In genomic region chr7:16476600-16476989, GRCm38 (mm10) we compare ENCODE assay signal across 8 mouse cellular contexts. TPM values are rescaled to one million over a fixed set of nuclear protein-coding genes. Genes with fewer than 3 reads are reported as not detected.
DNase-seq lines count a peak whose midpoint lies in the region; ATAC-seq lines count a peak whose summit lies in the region.

No protein-coding gene starts in this region.

- H3K4me3 ChIP-seq in neural tube, embryonic 11.5 days (ENCODE audit: low read depth, low read length) = peak overlapping the region; percentile 28
- peak overlapping the region; percentile 34 for H3K4me3 ChIP-seq in forebrain, embryonic 16.5 days (replicated peaks; ENCODE audit: low read length)
- peak overlapping the region; percentile 29 for H3K4me3 ChIP-seq in limb, embryonic 15.5 days
- H3K4me3 ChIP-seq in stomach, embryonic 15.5 days (replicated peaks) = peak overlapping the region; percentile 34

- peaks cover 5% of the 10 kb centered on the region; the same call in 1 of the 2 replicates for H3K4me1 ChIP-seq in neural tube, embryonic 11.5 days (ENCODE audit: control insufficient read depth, insufficient read depth, low read length)
- H3K4me1 ChIP-seq in forebrain, embryonic 16.5 days (replicated peaks; ENCODE audit: control insufficient read depth, insufficient read depth, low read length) = peaks cover 26% of the 10 kb centered on the region
- peaks cover 26% of the 10 kb centered on the region for H3K4me1 ChIP-seq in limb, embryonic 15.5 days
- peaks cover 20% of the 10 kb centered on the region for H3K4me1 ChIP-seq in stomach, embryonic 15.5 days

- no peak for ATAC-seq in neural tube, embryonic 11.5 days (ENCODE audit: insufficient read depth, low FRiP score, low TSS enrichment)
- no peak for ATAC-seq in forebrain, embryonic 16.5 days
- ATAC-seq in limb, embryonic 15.5 days (ENCODE audit: insufficient number of reproducible peaks, low FRiP score, low TSS enrichment, low read depth) = no peak
- peak; percentile 53 for ATAC-seq in stomach, embryonic 15.5 days (ENCODE audit: insufficient read depth, low FRiP score, low read depth)

- 1% methylated on average over 34 of the region's 34 CpGs for WGBS in neural tube, embryonic 11.5 days
- WGBS in forebrain, embryonic 16.5 days = 2% methylated on average over 34 of the region's 34 CpGs
- WGBS in limb, embryonic 15.5 days = 2% methylated on average over 34 of the region's 34 CpGs
- 1% methylated on average over 33 of the region's 34 CpGs for WGBS in stomach, embryonic 15.5 days

- no peak overlapping the region for H3K27ac ChIP-seq in neural tube, embryonic 11.5 days (ENCODE audit: low read depth, low read length)
- H3K27ac ChIP-seq in forebrain, embryonic 16.5 days (ENCODE audit: low read length) = no peak overlapping the region
- no peak overlapping the region for H3K27ac ChIP-seq in limb, embryonic 15.5 days
- no peak overlapping the region for H3K27ac ChIP-seq in stomach, embryonic 15.5 days

- H3K27me3 ChIP-seq in neural tube, embryonic 11.5 days (ENCODE audit: control insufficient read depth, insufficient read depth, low read length) = peaks cover 57% of the 10 kb centered on the region
- H3K27me3 ChIP-seq in forebrain, embryonic 16.5 days (replicated peaks; ENCODE audit: control insufficient read depth, insufficient read depth, low read length) = peaks cover 51% of the 10 kb centered on the region
- H3K27me3 ChIP-seq in limb, embryonic 15.5 days = peaks cover 63% of the 10 kb centered on the region
- H3K27me3 ChIP-seq in stomach, embryonic 15.5 days (replicated peaks) = peaks cover 57% of the 10 kb centered on the region

- peak; percentile 54 for DNase-seq in neural tube, embryonic 11.5 days (ENCODE audit: low spot score)
- no peak for DNase-seq in neural tube, embryonic 10.5 days (ENCODE audit: extremely low spot score, low spot score)
- DNase-seq in layer of hippocampus, adult 9-11 months = no peak
- no peak for DNase-seq in cerebellum, postnatal 14 days
- no peak for DNase-seq in cerebellum, postnatal 36 days

- H3K4me2 ChIP-seq in neural tube, embryonic 11.5 days (ENCODE audit: low read depth) = peak overlapping the region; percentile 49
- H3K4me2 ChIP-seq in forebrain, embryonic 16.5 days (ENCODE audit: low read length) = peak overlapping the region; percentile 44
- peak overlapping the region; percentile 46 for H3K4me2 ChIP-seq in limb, embryonic 15.5 days
- peak overlapping the region; percentile 56 for H3K4me2 ChIP-seq in stomach, embryonic 15.5 days

- H3K36me3 ChIP-seq in neural tube, embryonic 11.5 days (ENCODE audit: control insufficient read depth, insufficient read depth, low read length) = no peaks in the 10 kb centered on the region
- no peaks in the 10 kb centered on the region for H3K36me3 ChIP-seq in forebrain, embryonic 16.5 days (ENCODE audit: control insufficient read depth, insufficient read depth)
- no peaks in the 10 kb centered on the region for H3K36me3 ChIP-seq in limb, embryonic 15.5 days
- no peaks in the 10 kb centered on the region for H3K36me3 ChIP-seq in stomach, embryonic 15.5 days

- no peak overlapping the region for H3K9ac ChIP-seq in neural tube, embryonic 11.5 days (ENCODE audit: low read length)
- no peak overlapping the region for H3K9ac ChIP-seq in forebrain, embryonic 16.5 days (replicated peaks; ENCODE audit: low read depth, low read length)
- no peak overlapping the region for H3K9ac ChIP-seq in limb, embryonic 15.5 days
- no peak overlapping the region for H3K9ac ChIP-seq in stomach, embryonic 15.5 days

- H3K9me3 ChIP-seq in neural tube, embryonic 11.5 days (ENCODE audit: control insufficient read depth, low read length) = no peaks in the 10 kb centered on the region
- no peaks in the 10 kb centered on the region for H3K9me3 ChIP-seq in forebrain, embryonic 16.5 days (ENCODE audit: control insufficient read depth, low read length)
- H3K9me3 ChIP-seq in limb, embryonic 15.5 days = no peaks in the 10 kb centered on the region
- no peaks in the 10 kb centered on the region for H3K9me3 ChIP-seq in stomach, embryonic 15.5 days

RNA-seq across cellular contexts. Expression of gene Npas1, which starts 0.9 kb away (rescaled TPM):
- polyA plus RNA-seq in neural tube, embryonic 11.5 days (2014; fragmentation: Nextera tagmentation; extraction: Ambion mirVana) = 0.45 and 0.68 TPM in 2 replicates
- polyA plus RNA-seq in forebrain, embryonic 16.5 days (2015; fragmentation: Nextera tagmentation; extraction: Ambion mirVana) = 7.6 and 8.2 TPM in 2 replicates
- 0.20 and 0.22 TPM in 2 replicates for polyA plus RNA-seq in limb, embryonic 15.5 days (2015; fragmentation: Nextera tagmentation; extraction: Ambion mirVana)
- polyA plus RNA-seq in stomach, embryonic 15.5 days (2015; fragmentation: Nextera tagmentation; extraction: Ambion mirVana) = 0.33 and 0.49 TPM in 2 replicates

RNA-seq across cellular contexts. Expression of gene Tmem160, which starts 24.0 kb away (rescaled TPM):
- 57.2 and 59.6 TPM in 2 replicates for polyA plus RNA-seq in neural tube, embryonic 11.5 days (2014; fragmentation: Nextera tagmentation; extraction: Ambion mirVana)
- polyA plus RNA-seq in forebrain, embryonic 16.5 days (2015; fragmentation: Nextera tagmentation; extraction: Ambion mirVana) = 65.1 and 66.7 TPM in 2 replicates
- polyA plus RNA-seq in limb, embryonic 15.5 days (2015; fragmentation: Nextera tagmentation; extraction: Ambion mirVana) = 36.6 and 39.2 TPM in 2 replicates
- 48.5 and 57.0 TPM in 2 replicates for polyA plus RNA-seq in stomach, embryonic 15.5 days (2015; fragmentation: Nextera tagmentation; extraction: Ambion mirVana)
